Mouse (Mus musculus): ENCODE data around the gene Lmna. TPM values are rescaled to one million over a fixed set of nuclear protein-coding genes. Genes with fewer than 3 reads are reported as not detected.

The Lmna gene
- polyA plus RNA-seq, 1 experiment, result 30.0 TPM

DNA sequence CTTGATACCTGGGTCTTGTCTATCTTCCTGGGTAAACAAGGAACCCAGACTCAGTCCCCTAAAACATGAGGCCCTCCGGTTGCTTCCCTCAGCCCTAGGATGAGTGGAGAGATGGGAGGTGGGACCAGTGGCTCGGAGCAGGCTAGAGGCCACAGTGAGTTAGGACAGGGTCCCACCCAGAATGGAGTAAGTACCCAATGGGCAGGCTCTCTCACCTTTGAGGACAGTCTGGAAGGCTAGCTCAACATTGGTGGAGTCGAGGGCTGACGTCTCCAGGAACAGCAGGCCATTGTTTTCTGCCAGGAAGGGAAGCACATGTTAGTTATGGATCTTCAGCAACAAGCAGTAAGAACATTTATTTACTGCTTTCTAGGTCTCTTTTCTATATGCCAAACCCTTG is 32.7 kb upstream of the Lmna start:
- H3K9me3 ChIP-seq (replicated peaks; ENCODE audit: control insufficient read depth, insufficient read depth, low read length, poor library complexity, severe bottlenecking), result no peaks in the 10 kb centered on the region
- no peaks in the 10 kb centered on the region for H3K27me3 ChIP-seq (ENCODE audit: control insufficient read depth, insufficient read depth, low read length, poor library complexity, severe bottlenecking)
- peaks cover 5% of the 10 kb centered on the region; the same call in 1 of the 2 replicates for H3K36me3 ChIP-seq (ENCODE audit: control insufficient read depth, insufficient read depth, low read length, poor library complexity, severe bottlenecking)
- no peak for TF ChIP-seq CTCF (IDR thresholded peaks at IDR 0.05; ENCODE audit: low read depth, low read length)
- no peak for TF ChIP-seq POLR2A (IDR thresholded peaks at IDR 0.05; ENCODE audit: insufficient read depth, low read length)
- TF ChIP-seq EP300 (IDR thresholded peaks at IDR 0.05; ENCODE audit: insufficient read depth, low read depth, low read length), result no peak
- H3K4me1 ChIP-seq (ENCODE audit: control insufficient read depth, insufficient read depth, low read length), result peaks cover 19% of the 10 kb centered on the region
- no peak overlapping the region for H3K27ac ChIP-seq (ENCODE audit: insufficient read depth, low read length)
- no peak overlapping the region for H3K4me3 ChIP-seq (ENCODE audit: low read depth, low read length)
- H3K9ac ChIP-seq (ENCODE audit: low read depth, poor library complexity, severe bottlenecking), result no peak overlapping the region

DNA sequence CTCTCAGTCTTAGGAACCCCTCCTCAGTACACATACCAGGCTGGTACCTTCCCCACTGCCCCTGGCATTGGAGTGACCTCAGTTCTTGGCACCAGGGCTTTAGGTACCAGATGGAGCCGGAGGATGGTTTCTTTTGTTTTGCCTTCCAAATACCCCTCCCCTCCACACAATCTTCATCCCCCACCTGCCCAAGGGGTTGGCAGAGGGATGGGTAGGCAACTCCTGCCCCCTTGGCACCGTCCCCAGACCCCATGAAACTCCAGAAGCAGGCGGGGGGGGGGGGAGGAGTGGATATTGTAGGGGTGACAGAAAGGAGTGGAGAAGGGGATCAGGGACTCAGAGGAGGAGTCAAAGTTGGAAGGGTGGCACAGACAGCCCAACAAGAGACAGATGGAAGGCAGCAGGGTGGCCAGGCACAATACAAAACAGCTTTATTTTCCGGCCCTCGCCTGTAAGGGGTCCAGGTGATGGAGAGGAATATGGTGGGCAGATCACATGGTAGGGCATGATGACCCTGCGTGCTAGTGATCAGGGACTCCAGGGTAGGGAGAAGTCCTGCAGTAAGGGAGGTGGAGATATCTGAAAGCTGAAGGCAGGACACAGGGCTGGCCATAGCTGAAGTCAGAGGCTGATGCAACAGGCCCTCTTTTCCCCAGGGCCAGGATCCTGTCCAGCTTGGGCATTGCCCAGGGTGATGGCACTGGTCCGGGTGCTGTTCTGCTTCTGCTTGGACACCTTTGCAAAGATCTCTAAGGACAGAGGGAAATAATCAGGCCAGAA is 32.1 kb upstream of the Lmna start:
- Histone ChIP-seq H3K27ac (ENCODE audit: insufficient read depth, low read length) (no peak overlapping the region), H3K9ac (ENCODE audit: low read depth, poor library complexity, severe bottlenecking) (no peak overlapping the region), H3K4me3 (ENCODE audit: low read depth, low read length) (no peak overlapping the region), H3K36me3 (ENCODE audit: control insufficient read depth, insufficient read depth, low read length, poor library complexity, severe bottlenecking) (peaks cover 8% of the 10 kb centered on the region; the same call in 1 of the 2 replicates), H3K9me3 (replicated peaks; ENCODE audit: control insufficient read depth, insufficient read depth, low read length, poor library complexity, severe bottlenecking) (no peaks in the 10 kb centered on the region), H3K4me1 (ENCODE audit: control insufficient read depth, insufficient read depth, low read length) (peaks cover 17% of the 10 kb centered on the region), H3K27me3 (ENCODE audit: control insufficient read depth, insufficient read depth, low read length, poor library complexity, severe bottlenecking) (no peaks in the 10 kb centered on the region)
- no peak for TF ChIP-seq EP300 (IDR thresholded peaks at IDR 0.05; ENCODE audit: insufficient read depth, low read depth, low read length)
- no peak for TF ChIP-seq POLR2A (IDR thresholded peaks at IDR 0.05; ENCODE audit: insufficient read depth, low read length)
- no peak for TF ChIP-seq CTCF (IDR thresholded peaks at IDR 0.05; ENCODE audit: low read depth, low read length)

DNA sequence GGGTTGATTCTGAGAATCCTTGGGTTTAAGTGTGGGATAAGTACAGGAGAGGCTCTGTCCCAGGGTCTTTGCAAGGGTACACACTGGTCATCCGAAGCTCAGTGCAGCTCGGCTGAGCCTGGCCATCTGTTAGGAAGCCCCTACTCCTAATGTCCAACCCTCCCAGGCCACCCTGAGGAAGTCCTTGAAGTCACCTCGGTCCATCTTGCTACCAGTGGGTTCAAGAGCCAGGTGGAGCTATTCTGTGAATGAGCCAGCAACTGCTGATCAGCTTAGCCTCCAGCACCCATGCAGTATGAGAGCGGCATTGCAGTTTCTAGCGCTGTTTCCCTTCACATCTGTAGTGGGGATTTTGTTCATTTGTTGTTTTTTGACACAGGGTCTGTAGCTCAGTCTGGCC is 30.3 kb upstream of the Lmna start:
- H3K4me3 ChIP-seq (ENCODE audit: low read depth, low read length), result no peak overlapping the region

DNA sequence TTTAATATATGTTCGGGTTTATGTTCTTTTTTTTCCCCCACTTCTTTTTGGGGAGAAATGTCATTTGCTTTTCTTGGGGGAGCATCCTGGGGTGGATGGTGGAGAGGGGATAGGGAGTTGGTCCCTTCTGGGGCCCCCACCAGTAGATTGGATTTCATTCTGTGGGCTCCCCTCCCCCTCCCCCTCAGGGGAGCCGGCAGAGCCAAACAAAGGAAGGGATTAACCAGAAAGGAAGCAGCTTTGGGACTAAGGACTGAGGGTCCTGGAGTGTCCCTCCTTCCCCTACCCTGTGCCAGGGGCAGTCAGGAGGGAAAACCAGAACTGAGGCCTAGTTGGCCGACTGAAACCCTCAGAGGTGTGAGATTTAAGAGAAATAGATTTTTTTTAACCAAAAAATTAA is 29.6 kb upstream of the Lmna start:
- Histone ChIP-seq H3K4me1 (ENCODE audit: control insufficient read depth, insufficient read depth, low read length) (peaks cover 22% of the 10 kb centered on the region), H3K27ac (ENCODE audit: insufficient read depth, low read length) (no peak overlapping the region), H3K9ac (ENCODE audit: low read depth, poor library complexity, severe bottlenecking) (no peak overlapping the region), H3K27me3 (ENCODE audit: control insufficient read depth, insufficient read depth, low read length, poor library complexity, severe bottlenecking) (no peaks in the 10 kb centered on the region), H3K9me3 (replicated peaks; ENCODE audit: control insufficient read depth, insufficient read depth, low read length, poor library complexity, severe bottlenecking) (no peaks in the 10 kb centered on the region), H3K4me3 (ENCODE audit: low read depth, low read length) (no peak overlapping the region), H3K36me3 (ENCODE audit: control insufficient read depth, insufficient read depth, low read length, poor library complexity, severe bottlenecking) (peaks cover 8% of the 10 kb centered on the region; the same call in 1 of the 2 replicates)
- TF ChIP-seq CTCF (IDR thresholded peaks at IDR 0.05; ENCODE audit: low read depth, low read length) (no peak), EP300 (IDR thresholded peaks at IDR 0.05; ENCODE audit: insufficient read depth, low read depth, low read length) (peak; percentile 68; the same call in 1 of the 2 replicates), POLR2A (IDR thresholded peaks at IDR 0.05; ENCODE audit: insufficient read depth, low read length) (no peak)

More for the DNA sequence above, 30.3 kb upstream of the Lmna start:
- Histone ChIP-seq H3K9me3 (replicated peaks; ENCODE audit: control insufficient read depth, insufficient read depth, low read length, poor library complexity, severe bottlenecking) (no peaks in the 10 kb centered on the region), H3K4me1 (ENCODE audit: control insufficient read depth, insufficient read depth, low read length) (peaks cover 20% of the 10 kb centered on the region), H3K27me3 (ENCODE audit: control insufficient read depth, insufficient read depth, low read length, poor library complexity, severe bottlenecking) (no peaks in the 10 kb centered on the region), H3K36me3 (ENCODE audit: control insufficient read depth, insufficient read depth, low read length, poor library complexity, severe bottlenecking) (peaks cover 8% of the 10 kb centered on the region; the same call in 1 of the 2 replicates), H3K27ac (ENCODE audit: insufficient read depth, low read length) (peak overlapping the region; percentile 21), H3K9ac (ENCODE audit: low read depth, poor library complexity, severe bottlenecking) (no peak overlapping the region)
- TF ChIP-seq POLR2A (IDR thresholded peaks at IDR 0.05; ENCODE audit: insufficient read depth, low read length) (no peak), CTCF (IDR thresholded peaks at IDR 0.05; ENCODE audit: low read depth, low read length) (no peak), EP300 (IDR thresholded peaks at IDR 0.05; ENCODE audit: insufficient read depth, low read depth, low read length) (no peak)

DNA sequence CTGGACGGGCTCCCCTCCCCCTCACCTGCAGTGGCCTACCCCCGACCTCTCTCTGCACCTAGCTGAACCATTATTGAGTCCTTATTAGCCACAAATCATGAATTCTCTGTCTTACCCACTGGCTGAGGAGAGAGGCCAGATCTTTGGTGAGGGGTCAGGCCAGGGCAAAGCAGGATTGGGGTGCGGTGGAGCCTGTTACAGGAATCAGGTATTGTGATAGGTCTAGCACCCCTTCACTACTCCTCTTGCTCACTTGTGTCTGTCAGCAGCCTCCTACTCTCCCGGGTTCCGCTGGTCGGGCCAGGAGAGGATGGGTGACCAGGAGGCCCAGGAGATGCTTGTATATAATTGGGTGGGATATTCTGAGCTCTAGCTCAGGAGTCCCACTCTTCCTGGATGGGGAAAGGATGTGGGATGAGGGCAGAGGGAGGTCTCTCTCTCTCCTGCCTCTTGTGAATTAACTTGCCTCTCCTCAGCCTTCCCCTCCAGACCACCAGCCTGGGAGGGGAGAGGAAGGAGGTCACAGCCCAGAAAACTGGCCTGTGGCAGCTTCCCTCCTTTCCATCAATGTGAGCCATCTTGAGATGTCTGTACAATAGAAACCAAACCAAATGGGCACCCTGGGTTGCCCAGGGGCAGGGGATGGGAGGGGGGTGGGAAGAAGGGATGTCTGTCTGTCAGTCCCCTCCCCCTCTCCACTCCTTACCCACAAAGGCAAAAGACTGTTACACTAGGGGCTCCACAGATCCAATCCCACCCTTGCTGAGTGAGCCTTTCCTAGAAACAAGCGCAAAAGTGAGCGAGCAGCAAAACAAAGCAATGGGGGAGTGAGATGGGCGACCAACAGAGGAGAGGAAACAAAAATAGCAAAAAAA is 28.8 kb upstream of the Lmna start:
- Histone ChIP-seq H3K9ac (ENCODE audit: low read depth, poor library complexity, severe bottlenecking) (no peak overlapping the region), H3K27me3 (ENCODE audit: control insufficient read depth, insufficient read depth, low read length, poor library complexity, severe bottlenecking) (no peaks in the 10 kb centered on the region), H3K4me3 (ENCODE audit: low read depth, low read length) (no peak overlapping the region), H3K36me3 (ENCODE audit: control insufficient read depth, insufficient read depth, low read length, poor library complexity, severe bottlenecking) (peaks cover 8% of the 10 kb centered on the region; the same call in 1 of the 2 replicates), H3K4me1 (ENCODE audit: control insufficient read depth, insufficient read depth, low read length) (peaks cover 22% of the 10 kb centered on the region), H3K27ac (ENCODE audit: insufficient read depth, low read length) (peak overlapping the region; percentile 27), H3K9me3 (replicated peaks; ENCODE audit: control insufficient read depth, insufficient read depth, low read length, poor library complexity, severe bottlenecking) (no peaks in the 10 kb centered on the region)
- TF ChIP-seq POLR2A (IDR thresholded peaks at IDR 0.05; ENCODE audit: insufficient read depth, low read length), result no peak
- no peak for TF ChIP-seq CTCF (IDR thresholded peaks at IDR 0.05; ENCODE audit: low read depth, low read length)
- no peak for TF ChIP-seq EP300 (IDR thresholded peaks at IDR 0.05; ENCODE audit: insufficient read depth, low read depth, low read length)
